Mouse (Mus musculus): ENCODE data around the gene Rp9.

DNA sequence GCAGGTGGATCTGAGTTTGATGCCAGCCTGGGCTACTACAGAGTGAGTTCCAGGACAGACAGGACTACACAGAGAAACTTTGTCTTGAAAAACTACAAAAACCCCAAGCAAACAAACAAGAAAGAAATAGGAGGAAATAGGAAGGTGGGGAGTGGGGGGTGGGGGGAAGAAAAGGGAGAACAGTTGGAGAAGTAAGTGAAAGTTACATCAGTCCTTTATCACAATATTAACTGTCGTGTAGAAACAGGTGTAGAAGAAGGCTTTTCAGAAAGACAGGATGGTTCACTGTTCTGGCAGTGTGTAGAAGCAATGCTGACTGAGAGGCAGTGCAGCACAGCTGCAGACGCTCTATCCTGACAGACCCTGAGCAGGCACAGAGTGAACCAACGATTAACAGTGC lies 66.6 kb downstream of the Rp9 start:
- TF ChIP-seq CTCF (IDR thresholded peaks at IDR 0.05; ENCODE audit: borderline replicate concordance, insufficient read depth, low read depth, low read length) (no peak), POLR2A (IDR thresholded peaks at IDR 0.05; ENCODE audit: borderline replicate concordance, insufficient read depth, low read length) (no peak)

Measured in cerebellum, adult 2 months (tissue).